Mouse (Mus musculus) hindbrain, embryonic 13.5 days (tissue): ENCODE measurements around the gene Dop1a. TPM values are rescaled to one million over a fixed set of nuclear protein-coding genes. Genes with fewer than 3 reads are reported as not detected.

Experiments
- ATAC-seq: fragments of 200-750 bp; cut with Nextera tagmentation; 2 replicates; pipeline ENCODE4 v1.8.0; 2017; ENCODE audit warnings: moderate TSS enrichment; ENCODE audit not compliant: low FRiP score
- H3K27ac ChIP-seq: fragments of 300-500 bp; sonication (generic); 2 replicates; pipeline ENCODE4 v1.5.1; 2015; ENCODE audit warnings: inconsistent platforms, mild to moderate bottlenecking, moderate library complexity
- H3K27me3 ChIP-seq: fragments of 300-500 bp; sonication (generic); 2 replicates; pipeline ENCODE4 v1.6.1; 2015; ENCODE audit warnings: mild to moderate bottlenecking, inconsistent platforms
- H3K36me3 ChIP-seq: fragments of 300-500 bp; sonication (generic); 2 replicates; pipeline ENCODE4 v1.6.1; 2015; ENCODE audit warnings: mild to moderate bottlenecking, inconsistent platforms
- H3K4me1 ChIP-seq: fragments of 300-500 bp; sonication (generic); replicated peaks from 2 replicates; pipeline ENCODE4 v1.6.1; 2015; ENCODE audit warnings: inconsistent platforms
- H3K4me2 ChIP-seq: fragments of 300-500 bp; sonication (generic); 2 replicates; pipeline ENCODE4 v1.6.1; 2015; ENCODE audit warnings: inconsistent platforms, mild to moderate bottlenecking, moderate library complexity
- H3K4me3 ChIP-seq: fragments of 300-500 bp; sonication (generic); 2 replicates; pipeline ENCODE4 v1.5.1; 2015; ENCODE audit warnings: mild to moderate bottlenecking, inconsistent platforms
- H3K9ac ChIP-seq: fragments of 300-500 bp; sonication (generic); 2 replicates; pipeline ENCODE4 v1.6.1; 2015; ENCODE audit warnings: mild to moderate bottlenecking, inconsistent platforms
- H3K9me3 ChIP-seq: fragments of 300-500 bp; sonication (generic); 2 replicates; pipeline ENCODE4 v1.6.1; 2016; ENCODE audit warnings: inconsistent platforms
- WGBS: fragments of 180-500 bp; shearing (Covaris S2); methylation state at CpG from one replicate; pipeline ENCODE4 v1.1.7; 2015; 5-methylcytosine and 5-hydroxymethylcytosine counted together
- polyA plus RNA-seq: library from polyadenylated mRNA; unstranded; fragments of >200 nt; fragmentation: Nextera tagmentation; extraction: Ambion mirVana; gene quantifications from 2 replicates; pipeline ENCODE4 v1.2.1, GENCODE M21; 2015

Gene Dop1a
- polyA plus RNA-seq, 1 experiment from 2014 or later, result 28.5 TPM

GRCm38 (mm10) chr9:86570261-86570890 lies 103.4 kb downstream of the Dop1a start:
- Histone ChIP-seq H3K9ac (peak overlapping the region; percentile 80; the same call in 1 of the 2 replicates), H3K27me3 (no peaks in the 10 kb centered on the region), H3K4me1 (peaks cover 21% of the 10 kb centered on the region), H3K36me3 (peaks cover 40% of the 10 kb centered on the region), H3K4me3 (peak overlapping the region; percentile 71), H3K27ac (no peak overlapping the region), H3K9me3 (no peaks in the 10 kb centered on the region), H3K4me2 (peak overlapping the region; percentile 99)
- ATAC-seq, result no peak
- 80% methylated on average over 10 of the region's 10 CpGs for WGBS

GRCm38 (mm10) chr9:86570946-86571345 lies 104.0 kb downstream of the Dop1a start:
- Histone ChIP-seq H3K9me3 (no peaks in the 10 kb centered on the region), H3K4me1 (peaks cover 21% of the 10 kb centered on the region), H3K4me2 (peak overlapping the region; percentile 99), H3K27me3 (no peaks in the 10 kb centered on the region), H3K36me3 (peaks cover 34% of the 10 kb centered on the region), H3K27ac (no peak overlapping the region), H3K9ac (peak overlapping the region; percentile 80), H3K4me3 (peak overlapping the region; percentile 71)
- 23% methylated on average over 8 of the region's 8 CpGs for WGBS
- no peak for ATAC-seq

GRCm38 (mm10) chr9:86571540-86572135 lies 104.7 kb downstream of the Dop1a start, which contains the start of the genes Pgm3 and Rwdd2a:
Gene Pgm3 (minus strand): TSS chr9:86571842.
Gene Rwdd2a (plus strand): TSS chr9:86571991.
- H3K36me3 ChIP-seq, result peaks cover 27% of the 10 kb centered on the region
- peaks cover 21% of the 10 kb centered on the region for H3K4me1 ChIP-seq
- no peaks in the 10 kb centered on the region for H3K9me3 ChIP-seq
- peak; percentile 99 for ATAC-seq
- H3K27ac ChIP-seq, result peak within 1 kb of the TSS; percentile 78
- H3K4me2 ChIP-seq, result peak within 1 kb of the TSS; percentile 99
- peak within 1 kb of the TSS; percentile 80 for H3K9ac ChIP-seq
- no peaks in the 10 kb centered on the region for H3K27me3 ChIP-seq
- H3K4me3 ChIP-seq, result peak within 1 kb of the TSS; percentile 71
- WGBS, result under 1% methylated on average over 59 of the region's 59 CpGs

DNA sequence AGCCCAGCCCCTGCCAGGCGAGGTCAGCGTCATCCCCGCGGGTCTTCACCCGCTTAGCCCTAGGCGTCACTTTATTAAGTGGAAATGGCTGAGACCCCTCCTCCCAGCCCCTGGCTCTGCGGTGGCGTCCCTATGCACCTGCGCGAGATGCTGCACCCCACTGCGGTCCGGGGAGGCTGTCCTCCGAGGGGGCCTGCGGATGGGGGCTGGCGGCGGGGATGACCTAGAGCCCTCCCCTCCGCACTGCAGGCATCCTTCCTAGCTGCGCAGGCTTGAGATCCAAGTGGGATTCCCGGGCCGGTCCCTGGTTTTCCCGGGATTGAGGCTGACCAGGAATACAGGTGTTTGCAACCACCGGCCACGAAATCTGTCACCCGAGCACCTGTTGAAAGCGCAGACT lies 105.2 kb downstream of the Dop1a start:
- WGBS, result 2% methylated on average over 25 of the region's 25 CpGs
- Histone ChIP-seq H3K27ac (peak overlapping the region; percentile 58; the same call in 1 of the 2 replicates), H3K9me3 (no peaks in the 10 kb centered on the region), H3K4me2 (peak overlapping the region; percentile 99), H3K9ac (peak overlapping the region; percentile 78), H3K36me3 (peaks cover 21% of the 10 kb centered on the region), H3K4me1 (peaks cover 21% of the 10 kb centered on the region), H3K27me3 (no peaks in the 10 kb centered on the region), H3K4me3 (peak overlapping the region; percentile 71)
- ATAC-seq, result peak; percentile 76

DNA sequence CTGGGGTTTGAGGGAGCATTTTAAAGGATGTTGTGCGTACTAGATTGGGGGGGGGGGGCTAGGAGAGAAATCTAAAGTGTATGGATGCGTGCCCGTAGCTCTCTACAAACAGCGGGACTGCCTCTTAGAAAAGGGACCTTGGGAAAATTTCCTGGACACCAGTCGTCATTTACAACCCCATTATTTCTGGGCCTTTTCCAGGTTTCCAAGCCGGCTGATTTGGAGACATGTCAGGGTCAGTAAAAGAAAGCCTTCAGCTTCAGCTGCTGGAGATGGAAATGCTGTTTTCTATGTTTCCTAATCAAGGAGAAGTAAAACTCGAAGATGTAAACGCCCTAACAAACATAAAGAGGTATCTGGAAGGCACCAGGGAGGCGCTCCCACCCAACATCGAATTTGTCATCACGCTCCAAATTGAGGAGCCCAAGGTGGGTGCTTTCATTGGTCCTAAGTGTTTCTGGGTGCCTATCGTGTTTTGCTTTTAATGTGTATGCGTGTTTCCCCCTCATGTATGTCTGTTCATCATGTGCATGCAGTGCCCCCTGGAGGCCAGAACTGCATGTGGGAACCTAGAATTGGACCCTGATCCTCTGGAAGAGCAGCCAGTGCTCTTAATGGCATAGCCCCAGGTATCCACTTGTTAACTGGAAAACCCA lies 105.8 kb downstream of the Dop1a start:
- no peaks in the 10 kb centered on the region for H3K9me3 ChIP-seq
- ATAC-seq, result 0 out of 2 replicates have a peak, but pooled peaks have one; percentile 1
- peak overlapping the region; percentile 71 for H3K4me3 ChIP-seq
- H3K4me1 ChIP-seq, result peaks cover 21% of the 10 kb centered on the region
- no peaks in the 10 kb centered on the region for H3K27me3 ChIP-seq
- WGBS, result 11% methylated on average over 13 of the region's 13 CpGs
- peak overlapping the region; percentile 99 for H3K4me2 ChIP-seq
- H3K36me3 ChIP-seq, result peaks cover 16% of the 10 kb centered on the region
- H3K27ac ChIP-seq, result no peak overlapping the region; the same call in 1 of the 2 replicates
- H3K9ac ChIP-seq, result peak overlapping the region; percentile 78

DNA sequence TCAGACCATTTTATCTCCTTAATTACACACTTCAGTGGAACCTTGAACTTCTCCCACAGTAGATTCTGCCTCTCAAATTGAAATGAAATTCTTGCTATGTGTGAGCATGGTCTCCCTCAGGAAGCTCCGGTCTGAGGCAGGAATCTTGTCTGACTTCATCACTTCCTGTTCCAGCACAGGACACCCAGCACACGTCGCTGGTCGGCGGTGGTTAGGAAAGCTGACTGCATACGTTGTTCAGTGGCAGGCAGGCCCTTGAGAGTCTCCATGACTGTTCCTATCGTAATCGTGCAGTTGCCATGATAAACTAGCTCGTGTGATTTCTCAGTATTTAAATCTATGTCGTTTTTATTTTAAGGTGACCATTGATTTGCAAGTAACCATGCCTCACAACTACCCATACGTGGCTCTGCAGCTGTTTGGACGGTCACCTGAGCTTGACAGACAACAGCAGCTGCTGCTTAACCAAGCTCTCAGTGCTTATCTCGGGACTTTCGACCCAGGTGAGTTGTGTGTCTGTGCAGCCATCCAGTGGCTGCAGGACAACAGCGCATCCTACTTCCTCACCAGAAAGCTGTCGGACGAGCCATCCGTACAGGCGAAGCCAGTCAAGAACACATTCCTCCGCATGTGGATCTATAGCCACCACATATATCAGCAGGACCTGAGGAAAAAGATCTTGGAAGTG lies 106.8 kb downstream of the Dop1a start:
- Histone ChIP-seq H3K4me3 (no peak overlapping the region), H3K9ac (no peak overlapping the region), H3K27ac (no peak overlapping the region), H3K9me3 (no peaks in the 10 kb centered on the region), H3K27me3 (no peaks in the 10 kb centered on the region), H3K4me1 (peaks cover 21% of the 10 kb centered on the region), H3K36me3 (peaks cover 8% of the 10 kb centered on the region), H3K4me2 (no peak overlapping the region)
- ATAC-seq, result no peak
- WGBS, result 90% methylated on average over 20 of the region's 20 CpGs

DNA sequence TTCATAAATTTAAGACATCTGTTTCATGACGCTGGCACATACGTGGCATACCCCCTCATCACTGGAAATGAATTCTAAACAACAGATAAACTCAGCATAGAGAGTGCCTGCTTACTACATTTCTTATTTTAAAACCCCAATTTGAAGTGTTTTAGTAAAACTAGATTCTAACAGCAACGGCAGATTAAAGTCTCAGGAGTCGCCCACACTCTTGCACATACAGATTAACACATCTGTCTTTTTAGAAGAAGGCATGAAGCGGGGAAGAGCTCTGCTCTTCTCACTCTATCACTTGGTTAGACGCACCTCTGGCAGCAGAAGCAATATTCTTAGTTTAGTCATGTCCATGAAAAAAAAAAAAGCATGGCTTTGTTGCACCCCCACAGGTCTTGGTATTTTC lies 108.2 kb downstream of the Dop1a start:
- H3K4me3 ChIP-seq, result no peak overlapping the region
- ATAC-seq, result no peak
- no peak overlapping the region for H3K9ac ChIP-seq
- H3K4me2 ChIP-seq, result no peak overlapping the region
- no peaks in the 10 kb centered on the region for H3K9me3 ChIP-seq
- H3K36me3 ChIP-seq, result no peaks in the 10 kb centered on the region
- H3K4me1 ChIP-seq, result peaks cover 20% of the 10 kb centered on the region
- WGBS, result 97% methylated on average over 6 of the region's 6 CpGs
- no peaks in the 10 kb centered on the region for H3K27me3 ChIP-seq
- H3K27ac ChIP-seq, result no peak overlapping the region

DNA sequence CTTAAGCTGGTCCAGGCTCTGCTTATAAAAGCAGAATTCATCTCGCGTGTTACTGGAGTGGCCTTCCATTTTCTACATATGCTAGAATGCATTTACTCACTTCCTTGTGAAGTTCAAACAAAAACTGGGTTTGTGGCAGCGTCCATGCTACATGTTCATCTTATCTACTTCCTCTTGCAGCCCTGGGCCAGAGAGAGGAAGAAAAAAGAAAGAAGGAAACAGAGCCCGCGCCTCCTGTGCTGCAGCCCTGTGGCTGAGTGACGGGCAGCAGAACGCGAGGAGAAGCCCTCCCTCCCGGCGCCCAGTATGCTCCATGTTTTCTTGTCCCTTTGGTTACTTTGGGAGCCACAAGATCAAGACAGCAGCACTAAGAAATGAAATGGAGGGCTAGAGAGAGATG lies 112.7 kb downstream of the Dop1a start:
- Histone ChIP-seq H3K4me1 (no peaks in the 10 kb centered on the region), H3K36me3 (no peaks in the 10 kb centered on the region), H3K9ac (no peak overlapping the region), H3K27ac (no peak overlapping the region), H3K9me3 (no peaks in the 10 kb centered on the region), H3K4me3 (no peak overlapping the region), H3K4me2 (no peak overlapping the region), H3K27me3 (no peaks in the 10 kb centered on the region)
- no peak for ATAC-seq
- 92% methylated on average over 10 of the region's 10 CpGs for WGBS

GRCm38 (mm10) chr9:86583740-86584139 lies 116.8 kb downstream of the Dop1a start:
- no peak overlapping the region for H3K4me2 ChIP-seq
- H3K27me3 ChIP-seq, result no peaks in the 10 kb centered on the region
- H3K36me3 ChIP-seq, result no peaks in the 10 kb centered on the region
- no peak overlapping the region for H3K27ac ChIP-seq
- H3K9ac ChIP-seq, result no peak overlapping the region
- no peaks in the 10 kb centered on the region for H3K9me3 ChIP-seq
- no peaks in the 10 kb centered on the region for H3K4me1 ChIP-seq
- 66% methylated on average over 3 of the region's 3 CpGs for WGBS
- no peak overlapping the region for H3K4me3 ChIP-seq
- peak; percentile 66 for ATAC-seq

DNA sequence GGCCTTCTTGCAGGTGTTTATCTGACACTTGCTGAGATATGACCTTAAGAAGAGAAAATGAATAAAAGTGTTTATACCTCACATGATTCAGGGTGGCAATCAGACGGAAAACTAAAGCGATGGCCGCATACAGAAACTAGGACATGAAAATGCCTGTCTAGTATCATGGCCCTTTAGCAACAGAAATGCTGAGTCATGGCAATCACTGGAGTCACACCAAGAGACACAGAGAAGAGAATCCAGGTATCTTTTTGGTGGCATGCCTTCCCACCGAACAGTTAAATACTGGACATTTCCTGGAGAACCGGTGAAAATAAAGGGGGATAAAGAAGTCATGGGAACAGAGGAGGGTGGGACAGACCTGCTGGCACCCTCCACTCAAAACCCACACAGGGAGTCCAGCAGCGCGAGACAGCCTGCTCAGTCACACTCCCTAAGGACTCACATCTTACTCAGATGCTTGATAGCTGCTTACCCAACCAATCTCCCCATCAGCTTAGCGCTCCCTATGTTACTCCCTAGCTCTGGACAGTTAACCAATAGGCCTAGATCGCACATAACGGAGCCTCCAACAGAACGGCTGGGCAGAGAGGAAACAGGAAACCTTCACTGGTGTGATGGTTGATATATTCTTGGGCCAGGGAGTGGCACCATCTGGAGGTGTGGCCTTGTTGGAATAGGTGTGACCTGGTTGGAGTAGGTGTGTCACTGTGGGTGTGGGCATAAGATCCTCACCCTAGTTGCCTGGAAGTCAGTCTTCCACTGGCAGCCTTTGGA lies 120.3 kb downstream of the Dop1a start:
- no peak overlapping the region for H3K27ac ChIP-seq
- no peaks in the 10 kb centered on the region for H3K4me1 ChIP-seq
- no peak for ATAC-seq
- 91% methylated on average over 11 of the region's 11 CpGs for WGBS
- H3K36me3 ChIP-seq, result no peaks in the 10 kb centered on the region
- no peaks in the 10 kb centered on the region for H3K9me3 ChIP-seq
- H3K4me3 ChIP-seq, result no peak overlapping the region
- no peak overlapping the region for H3K9ac ChIP-seq
- no peak overlapping the region for H3K4me2 ChIP-seq
- no peaks in the 10 kb centered on the region for H3K27me3 ChIP-seq

GRCm38 (mm10) chr9:86592676-86593668 lies 126.0 kb downstream of the Dop1a start:
- ATAC-seq, result no peak
- Histone ChIP-seq H3K27me3 (no peaks in the 10 kb centered on the region), H3K4me3 (no peak overlapping the region), H3K27ac (no peak overlapping the region), H3K9ac (no peak overlapping the region), H3K4me2 (no peak overlapping the region), H3K36me3 (0 out of 2 replicates have a peak, but pooled peaks cover 3% of the 10 kb centered on the region), H3K9me3 (no peaks in the 10 kb centered on the region), H3K4me1 (no peaks in the 10 kb centered on the region)
- WGBS, result 79% methylated on average over 19 of the region's 19 CpGs
